Mouse (Mus musculus): ENCODE measurements around the gene Eif2ak1.

DNA sequence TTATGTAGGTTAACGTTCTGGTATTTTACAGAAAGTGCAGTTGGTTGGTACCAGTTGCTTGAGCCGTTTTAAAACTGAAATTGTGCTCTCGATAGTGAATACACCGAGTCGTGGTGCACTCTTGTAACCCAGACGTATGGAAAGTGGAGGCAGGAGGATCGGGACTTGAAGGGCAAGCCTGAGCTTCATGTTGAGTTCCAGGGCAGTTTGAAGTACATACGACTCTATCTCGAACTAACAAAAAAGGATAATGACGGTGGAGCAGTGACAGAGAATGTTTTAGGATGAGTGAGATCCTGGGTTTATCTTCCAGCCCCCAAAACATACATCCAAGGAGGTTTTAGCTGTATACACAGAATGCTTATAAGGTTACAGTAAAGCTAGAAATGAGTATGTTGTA is 873 bp downstream of the Eif2ak1 start:
- TF ChIP-seq CHD2 (IDR thresholded peaks at IDR 0.05; ENCODE audit: low read depth, low read length) (no peak), MAFK (IDR thresholded peaks at IDR 0.05; ENCODE audit: insufficient read depth, low read depth, low read length) (no peak)
